Mouse (Mus musculus) lung, embryonic 16.5 days (tissue): ENCODE results near the gene Capn1. TPM values are rescaled to one million over a fixed set of nuclear protein-coding genes. Genes with fewer than 3 reads are reported as not detected.

Experiments used
- ATAC-seq: fragments of 200-750 bp; cut with Nextera tagmentation; 2 replicates; pipeline ENCODE4 v1.8.0; 2017; ENCODE audit warnings: low read depth, mild to moderate bottlenecking, moderate library complexity
- H3K27ac ChIP-seq: fragments of 300-500 bp; sonication (generic); 2 replicates; pipeline ENCODE4 v1.5.1; 2014; ENCODE audit warnings: mild to moderate bottlenecking, control low read depth, low read length
- H3K27me3 ChIP-seq: fragments of 300-500 bp; sonication (generic); 2 replicates; pipeline ENCODE4 v1.6.1; 2014; ENCODE audit warnings: low read depth, low read length, mixed read lengths; ENCODE audit not compliant: control insufficient read depth, insufficient read depth
- H3K36me3 ChIP-seq: fragments of 300-500 bp; sonication (generic); 2 replicates; pipeline ENCODE4 v1.6.1; 2014; ENCODE audit warnings: low read length; ENCODE audit not compliant: control insufficient read depth, insufficient read depth
- H3K4me1 ChIP-seq: fragments of 300-500 bp; sonication (generic); replicated peaks from 2 replicates; pipeline ENCODE4 v1.6.1; 2014; ENCODE audit warnings: low read length, mixed read lengths; ENCODE audit not compliant: control insufficient read depth, insufficient read depth
- H3K4me2 ChIP-seq: fragments of 300-500 bp; sonication (generic); 2 replicates; pipeline ENCODE4 v1.6.1; 2014; ENCODE audit warnings: low read depth, low read length, control low read depth
- H3K4me3 ChIP-seq: fragments of 300-500 bp; sonication (generic); 2 replicates; pipeline ENCODE4 v1.5.1; 2014; ENCODE audit warnings: mild to moderate bottlenecking, low read length, control low read depth
- H3K9ac ChIP-seq: fragments of 300-500 bp; sonication (generic); 2 replicates; pipeline ENCODE4 v1.6.1; 2014; ENCODE audit warnings: low read length, control low read depth
- H3K9me3 ChIP-seq: fragments of 300-500 bp; sonication (generic); 2 replicates; pipeline ENCODE4 v1.6.1; 2016; ENCODE audit warnings: low read length; ENCODE audit not compliant: control insufficient read depth
- WGBS: fragments of 180-500 bp; shearing (Covaris S2); extraction: QIAGEN DNeasy Blood & Tissue Kit; methylation state at CpG from one replicate; pipeline ENCODE4 v1.1.7; 2014; 5-methylcytosine and 5-hydroxymethylcytosine counted together
- polyA plus RNA-seq: library from polyadenylated mRNA; unstranded; fragments of >200 nt; fragmentation: Nextera tagmentation; extraction: Ambion mirVana; gene quantifications from 2 replicates; pipeline ENCODE4 v1.2.1, GENCODE M21; 2015

The Capn1 gene
- polyA plus RNA-seq, 1 experiment from 2014 or later, result 12.8 TPM

- WGBS, result 50% methylated on average over 11 of the region's 11 CpGs
- no peaks in the 10 kb centered on the region for H3K27me3 ChIP-seq
- no peak for ATAC-seq
- no peak overlapping the region for H3K27ac ChIP-seq
- no peak overlapping the region for H3K4me2 ChIP-seq
- peaks cover 4% of the 10 kb centered on the region; the same call in 1 of the 2 replicates for H3K36me3 ChIP-seq
- H3K9me3 ChIP-seq, result no peaks in the 10 kb centered on the region
- no peaks in the 10 kb centered on the region for H3K4me1 ChIP-seq
- H3K9ac ChIP-seq, result no peak overlapping the region
- no peak overlapping the region for H3K4me3 ChIP-seq
These were observed 10.2 kb downstream of the Capn1 start for GRCm38 (mm10) chr19:6005541-6005940.

DNA sequence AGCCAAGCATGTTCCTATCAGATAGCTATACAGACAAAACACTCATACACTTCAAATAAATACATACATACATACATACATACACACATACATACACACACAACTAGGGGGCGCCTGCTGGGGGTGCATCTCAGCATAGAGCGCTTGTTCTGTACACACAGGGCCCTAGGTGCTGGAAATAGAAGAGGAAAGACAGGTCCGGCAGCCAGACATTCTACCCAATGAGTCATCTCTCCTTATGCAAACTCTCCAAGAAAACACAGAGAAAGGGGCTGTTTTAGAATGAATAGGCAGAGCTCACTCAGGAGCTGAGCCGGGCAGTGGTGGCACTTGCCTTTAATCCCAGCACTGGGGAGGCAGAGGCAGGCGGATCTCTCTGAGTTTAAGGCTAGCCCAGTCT is 15.7 kb downstream of the Capn1 start:
- Histone ChIP-seq H3K27me3 (no peaks in the 10 kb centered on the region), H3K27ac (no peak overlapping the region), H3K4me3 (no peak overlapping the region), H3K9me3 (no peaks in the 10 kb centered on the region), H3K36me3 (no peaks in the 10 kb centered on the region), H3K9ac (no peak overlapping the region), H3K4me2 (no peak overlapping the region), H3K4me1 (no peaks in the 10 kb centered on the region)
- no peak for ATAC-seq
- 56% methylated on average over 5 of the region's 5 CpGs for WGBS

DNA sequence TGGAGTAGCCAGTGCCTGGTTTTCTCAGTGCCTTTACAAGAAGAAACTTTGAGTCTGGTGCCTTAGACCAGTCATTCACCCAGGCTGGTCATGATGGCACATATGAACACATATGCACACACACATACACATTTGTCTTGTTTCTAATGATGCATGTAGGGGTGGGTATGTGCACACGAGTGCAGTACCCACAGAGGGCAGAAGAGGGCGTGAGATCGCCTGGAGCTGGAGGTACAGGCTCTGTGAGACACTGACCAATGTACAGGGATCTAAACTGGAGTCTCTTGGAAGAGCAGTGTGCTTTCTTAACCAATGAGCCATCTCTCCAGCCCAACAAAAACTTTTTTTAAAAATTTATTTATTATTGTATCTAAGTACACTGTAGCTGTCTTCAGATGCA is 17.5 kb downstream of the Capn1 start:
- Histone ChIP-seq H3K9me3 (no peaks in the 10 kb centered on the region), H3K4me3 (no peak overlapping the region), H3K27ac (no peak overlapping the region), H3K4me1 (no peaks in the 10 kb centered on the region), H3K36me3 (no peaks in the 10 kb centered on the region), H3K27me3 (no peaks in the 10 kb centered on the region), H3K9ac (no peak overlapping the region), H3K4me2 (no peak overlapping the region)
- WGBS, result 77% methylated on average over 3 of the region's 3 CpGs
- no peak for ATAC-seq

- ATAC-seq, result no peak
- Histone ChIP-seq H3K27ac (no peak overlapping the region), H3K9me3 (no peaks in the 10 kb centered on the region), H3K4me2 (no peak overlapping the region), H3K36me3 (no peaks in the 10 kb centered on the region), H3K27me3 (no peaks in the 10 kb centered on the region), H3K4me1 (peaks cover 4% of the 10 kb centered on the region; the same call in 1 of the 2 replicates), H3K4me3 (no peak overlapping the region), H3K9ac (no peak overlapping the region)
- 73% methylated on average over 14 of the region's 14 CpGs for WGBS
These were observed 21.0 kb downstream of the Capn1 start for GRCm38 (mm10) chr19:5994711-5995110.

DNA sequence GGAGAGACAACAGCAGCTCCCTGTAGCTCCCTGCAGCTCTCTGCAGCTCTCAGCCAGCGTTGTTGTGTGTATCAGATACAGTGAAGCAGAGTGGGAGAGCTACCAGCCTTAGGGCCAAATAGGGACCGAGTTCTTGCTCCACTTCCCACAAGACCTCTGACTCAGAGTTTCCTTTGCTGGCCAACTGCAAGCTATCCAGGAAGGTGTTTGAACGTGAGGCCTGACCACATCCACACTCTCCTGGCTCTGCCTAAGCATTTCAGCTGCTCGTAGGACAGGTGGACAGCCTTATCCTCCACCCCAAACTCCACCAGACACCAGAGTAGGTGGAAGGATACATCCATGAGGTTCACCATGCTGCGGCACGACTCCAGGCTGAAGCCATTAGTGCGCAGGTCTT is 23.7 kb downstream of the Capn1 start:
- Histone ChIP-seq H3K36me3 (no peaks in the 10 kb centered on the region), H3K4me1 (peaks cover 17% of the 10 kb centered on the region), H3K9ac (no peak overlapping the region), H3K4me3 (no peak overlapping the region), H3K27me3 (no peaks in the 10 kb centered on the region), H3K9me3 (no peaks in the 10 kb centered on the region), H3K4me2 (no peak overlapping the region), H3K27ac (no peak overlapping the region)
- no peak for ATAC-seq
- 78% methylated on average over 7 of the region's 7 CpGs for WGBS

DNA sequence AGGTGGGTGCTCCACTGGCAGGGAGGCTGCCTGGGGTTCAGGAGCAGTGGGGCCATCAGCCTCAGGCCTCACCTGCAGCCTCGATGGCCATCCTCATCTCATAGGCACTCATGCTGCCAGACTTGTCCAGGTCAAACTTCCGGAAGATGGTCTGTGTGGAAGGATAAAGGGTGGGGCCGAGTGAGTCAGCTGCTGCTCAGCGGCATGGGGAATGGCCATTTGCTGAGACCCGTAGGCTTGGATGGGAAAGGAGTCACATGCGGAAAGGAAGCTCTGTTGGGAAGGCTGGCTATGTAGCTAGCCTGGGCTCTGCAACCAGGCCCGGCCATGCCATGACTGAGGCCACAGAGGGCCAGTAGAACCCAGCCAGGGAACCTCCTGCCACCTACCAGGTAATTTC is 24.2 kb downstream of the Capn1 start:
- no peak overlapping the region for H3K4me2 ChIP-seq
- H3K4me3 ChIP-seq, result no peak overlapping the region
- no peak overlapping the region for H3K27ac ChIP-seq
- H3K9me3 ChIP-seq, result no peaks in the 10 kb centered on the region
- H3K9ac ChIP-seq, result no peak overlapping the region
- peaks cover 17% of the 10 kb centered on the region for H3K4me1 ChIP-seq
- 79% methylated on average over 7 of the region's 7 CpGs for whole genome bisulfite sequencing
- no peaks in the 10 kb centered on the region for H3K27me3 ChIP-seq
- no peaks in the 10 kb centered on the region for H3K36me3 ChIP-seq
- ATAC-seq, result no peak

DNA sequence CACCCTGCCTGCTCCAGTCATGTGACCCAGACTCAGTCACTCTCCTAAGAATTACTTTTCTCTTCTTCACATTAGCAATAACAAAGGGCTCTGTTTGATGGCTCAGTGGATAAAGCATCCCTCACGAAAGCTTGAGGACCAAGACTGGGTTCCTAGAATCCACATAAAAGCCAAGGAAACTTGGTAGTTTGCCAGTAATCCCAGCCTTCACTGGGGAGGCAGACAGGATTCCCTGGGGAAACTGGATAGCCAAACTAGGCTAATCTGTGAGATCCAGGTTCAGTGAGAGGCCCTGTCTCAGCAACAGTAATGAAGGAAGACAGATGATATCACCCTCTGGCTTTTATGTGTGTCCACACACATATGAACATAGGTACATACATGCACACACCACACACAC is 24.8 kb downstream of the Capn1 start:
- 47% methylated on average over 1 of the region's 1 CpGs for WGBS
- Histone ChIP-seq H3K4me1 (peaks cover 17% of the 10 kb centered on the region), H3K36me3 (no peaks in the 10 kb centered on the region), H3K4me2 (no peak overlapping the region), H3K4me3 (no peak overlapping the region), H3K27me3 (no peaks in the 10 kb centered on the region), H3K9me3 (no peaks in the 10 kb centered on the region), H3K27ac (no peak overlapping the region), H3K9ac (no peak overlapping the region)
- no peak for ATAC-seq

DNA sequence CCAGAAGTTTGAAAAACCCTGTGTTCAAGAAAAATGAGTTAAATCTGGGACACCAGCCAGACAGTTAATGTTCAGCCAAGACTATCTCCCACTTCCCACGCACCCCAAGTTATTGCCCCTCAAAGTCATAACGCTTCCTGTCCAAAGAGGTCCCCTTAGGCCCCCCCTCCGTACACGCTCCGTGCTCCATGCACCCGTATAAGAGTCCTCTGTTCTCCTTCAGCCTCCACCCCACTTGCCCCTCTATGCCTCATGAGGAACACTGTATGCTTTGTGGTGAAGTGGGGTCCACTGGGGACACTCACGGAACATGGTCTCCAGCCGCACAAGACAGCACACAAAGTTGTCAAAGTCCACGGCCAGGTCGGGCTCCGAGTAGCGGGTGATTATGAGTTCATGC is 25.7 kb downstream of the Capn1 start:
- H3K36me3 ChIP-seq, result no peaks in the 10 kb centered on the region
- H3K4me1 ChIP-seq, result peaks cover 17% of the 10 kb centered on the region
- no peak overlapping the region for H3K27ac ChIP-seq
- no peaks in the 10 kb centered on the region for H3K27me3 ChIP-seq
- H3K9me3 ChIP-seq, result no peaks in the 10 kb centered on the region
- H3K4me3 ChIP-seq, result no peak overlapping the region
- H3K4me2 ChIP-seq, result no peak overlapping the region
- WGBS, result 59% methylated on average over 12 of the region's 12 CpGs
- peak; percentile 28; the same call in 1 of the 2 replicates for ATAC-seq
- H3K9ac ChIP-seq, result no peak overlapping the region

DNA sequence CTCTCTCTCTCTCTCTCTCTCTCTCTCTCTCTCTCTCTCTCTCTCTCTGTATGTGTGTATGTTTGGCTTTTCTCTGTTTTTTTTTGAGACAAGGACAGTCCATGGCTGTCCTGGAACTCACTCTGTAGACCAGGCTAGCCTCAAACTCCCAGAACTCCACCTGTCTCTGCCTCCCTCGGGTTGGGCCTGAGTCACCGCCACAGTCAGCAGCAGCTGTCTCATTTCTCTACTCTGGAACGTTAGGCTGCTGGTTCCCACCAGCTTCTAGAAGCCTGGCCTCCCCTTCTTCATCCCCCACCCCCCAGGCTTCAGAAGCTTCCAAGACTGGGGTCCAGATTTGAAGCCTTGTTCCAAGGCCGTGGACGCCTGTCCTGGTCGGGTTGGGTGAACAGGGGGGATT is 26.1 kb downstream of the Capn1 start:
- no peak overlapping the region; the same call in 1 of the 2 replicates for H3K27ac ChIP-seq

GRCm38 (mm10) chr19:5988815-5989452 is 26.8 kb downstream of the Capn1 start:
- Histone ChIP-seq H3K27me3 (no peaks in the 10 kb centered on the region), H3K27ac (peak overlapping the region; percentile 42; the same call in 1 of the 2 replicates), H3K36me3 (no peaks in the 10 kb centered on the region), H3K4me2 (peak overlapping the region; percentile 40), H3K4me1 (peaks cover 17% of the 10 kb centered on the region), H3K4me3 (no peak overlapping the region), H3K9ac (peak overlapping the region; percentile 58), H3K9me3 (no peaks in the 10 kb centered on the region)
- WGBS, result 5% methylated on average over 13 of the region's 13 CpGs
- peak; percentile 76 for ATAC-seq

More for the DNA sequence above, 26.1 kb downstream of the Capn1 start:
- H3K9ac ChIP-seq, result no peak overlapping the region
- WGBS, result 41% methylated on average over 6 of the region's 6 CpGs
- H3K9me3 ChIP-seq, result no peaks in the 10 kb centered on the region
- peaks cover 17% of the 10 kb centered on the region for H3K4me1 ChIP-seq
- ATAC-seq, result no peak
- no peak overlapping the region for H3K4me3 ChIP-seq
- H3K27me3 ChIP-seq, result no peaks in the 10 kb centered on the region
- H3K4me2 ChIP-seq, result no peak overlapping the region
- no peaks in the 10 kb centered on the region for H3K36me3 ChIP-seq
